Mouse (Mus musculus) midbrain, embryonic 11.5 days (tissue): ENCODE measurements around the gene Krt35. TPM values are rescaled to one million over a fixed set of nuclear protein-coding genes. Genes with fewer than 3 reads are reported as not detected.

ENCODE experiments used
- ATAC-seq: fragments of 200-750 bp; cut with Nextera tagmentation; 2 replicates; pipeline ENCODE4 v1.8.0; 2017; ENCODE audit warnings: moderate TSS enrichment, moderate library complexity; ENCODE audit not compliant: low FRiP score
- DNase-seq: peaks from one replicate; pipeline ENCODE4 v3.0.0; 2015; ENCODE audit warnings: low spot score; ENCODE audit errors: missing footprints
- H3K27ac ChIP-seq: fragments of 300-500 bp; sonication (generic); 2 replicates; pipeline ENCODE4 v1.5.1; 2014; ENCODE audit warnings: low read depth, low read length
- H3K27me3 ChIP-seq: fragments of 300-500 bp; sonication (generic); 2 replicates; pipeline ENCODE4 v1.6.1; 2014; ENCODE audit warnings: mild to moderate bottlenecking, low read length, moderate library complexity, mixed read lengths; ENCODE audit not compliant: control insufficient read depth, insufficient read depth
- H3K36me3 ChIP-seq: fragments of 300-500 bp; sonication (generic); 2 replicates; pipeline ENCODE4 v1.6.1; 2014; ENCODE audit warnings: mild to moderate bottlenecking, low read length, moderate library complexity, mixed read lengths; ENCODE audit not compliant: control insufficient read depth, insufficient read depth
- H3K4me1 ChIP-seq: fragments of 300-500 bp; sonication (generic); 2 replicates; pipeline ENCODE4 v1.6.1; 2014; ENCODE audit warnings: low read length; ENCODE audit not compliant: control insufficient read depth, insufficient read depth
- H3K4me2 ChIP-seq: fragments of 300-500 bp; sonication (generic); 2 replicates; pipeline ENCODE4 v1.6.1; 2014; ENCODE audit warnings: mild to moderate bottlenecking, moderate library complexity
- H3K4me3 ChIP-seq: fragments of 300-500 bp; sonication (generic); 2 replicates; pipeline ENCODE4 v1.5.1; 2014; ENCODE audit warnings: low read depth, low read length
- H3K9ac ChIP-seq: fragments of 300-500 bp; sonication (generic); 2 replicates; pipeline ENCODE4 v1.6.1; 2014; ENCODE audit warnings: low read length
- H3K9me3 ChIP-seq: fragments of 300-500 bp; sonication (generic); 2 replicates; pipeline ENCODE4 v1.6.1; 2016; ENCODE audit warnings: low read length; ENCODE audit not compliant: control insufficient read depth
- WGBS: fragments of 180-500 bp; shearing (Covaris S2); extraction: QIAGEN DNeasy Blood & Tissue Kit; methylation state at CpG from one replicate; pipeline ENCODE4 v1.1.7; 2014; 5-methylcytosine and 5-hydroxymethylcytosine counted together
- polyA plus RNA-seq: library from polyadenylated mRNA; unstranded; fragments of >200 nt; fragmentation: Nextera tagmentation; extraction: Ambion mirVana; gene quantifications from 2 replicates; pipeline ENCODE4 v1.2.1, GENCODE M21; 2014

Krt35 gene
- not detected in 2 replicates for polyA plus RNA-seq

DNA sequence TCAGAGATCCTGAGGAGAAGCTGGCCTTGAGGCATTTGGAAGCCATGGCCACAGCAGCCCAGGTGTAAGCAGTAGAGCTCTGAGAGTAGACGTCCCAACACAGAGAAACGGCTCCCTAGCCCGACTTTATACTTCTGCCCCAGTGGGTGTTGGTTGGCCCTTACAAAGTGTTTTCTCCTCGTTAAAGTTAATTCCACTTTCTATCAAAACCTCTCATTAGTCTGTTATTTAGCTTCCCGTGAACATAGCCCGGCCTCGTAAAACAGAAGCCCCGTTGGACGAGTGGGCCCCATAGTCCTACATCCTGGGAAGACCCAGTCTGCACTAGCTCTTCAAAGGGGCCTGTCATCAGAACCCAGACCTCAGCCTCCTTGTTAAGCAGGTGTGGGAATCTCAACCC, at the start of gene Krt35:
Krt35 (minus strand) TSS at position 101 of the 400 bp plus-strand sequence.
- DNase-seq, result no peak
- ATAC-seq, result no peak
- Histone ChIP-seq H3K27ac (no peak within 1 kb of the TSS), H3K27me3 (no peaks in the 10 kb centered on the region; the same call in 1 of the 2 replicates), H3K4me3 (no peak within 1 kb of the TSS), H3K9me3 (no peaks in the 10 kb centered on the region), H3K4me2 (no peak within 1 kb of the TSS), H3K4me1 (peaks cover 4% of the 10 kb centered on the region; the same call in 1 of the 2 replicates), H3K36me3 (no peaks in the 10 kb centered on the region), H3K9ac (no peak within 1 kb of the TSS)
- 92% methylated on average over 9 of the region's 9 CpGs for WGBS

DNA sequence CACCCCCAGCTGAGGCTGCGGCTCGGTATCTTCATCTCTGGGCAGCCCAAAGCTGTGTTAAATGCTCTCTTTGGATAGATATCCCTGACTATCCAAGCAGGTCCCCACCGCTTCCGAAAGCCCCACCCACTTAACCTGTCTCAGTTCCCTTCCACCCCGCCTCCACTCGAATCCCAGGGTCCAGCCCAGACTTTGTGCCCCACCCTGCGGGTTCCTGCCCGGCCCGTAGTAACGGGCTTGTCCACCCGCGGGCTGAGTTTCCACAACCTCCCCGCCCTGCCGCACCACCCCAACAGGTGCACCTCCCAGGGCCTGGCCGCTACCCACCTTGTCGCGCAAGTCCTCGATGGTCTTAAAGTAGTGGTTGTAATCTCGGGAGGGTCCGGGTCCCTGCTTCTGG, 49.1 kb upstream of the Krt35 start:
- Histone ChIP-seq H3K36me3 (no peaks in the 10 kb centered on the region), H3K4me2 (peak overlapping the region; percentile 49), H3K9ac (no peak overlapping the region), H3K27me3 (peaks cover 14% of the 10 kb centered on the region), H3K4me1 (peaks cover 4% of the 10 kb centered on the region), H3K4me3 (peak overlapping the region; percentile 17), H3K27ac (no peak overlapping the region), H3K9me3 (no peaks in the 10 kb centered on the region)
- no peak for ATAC-seq
- 1% methylated on average over 20 of the region's 20 CpGs for WGBS
- DNase-seq, result peak; percentile 89

DNA sequence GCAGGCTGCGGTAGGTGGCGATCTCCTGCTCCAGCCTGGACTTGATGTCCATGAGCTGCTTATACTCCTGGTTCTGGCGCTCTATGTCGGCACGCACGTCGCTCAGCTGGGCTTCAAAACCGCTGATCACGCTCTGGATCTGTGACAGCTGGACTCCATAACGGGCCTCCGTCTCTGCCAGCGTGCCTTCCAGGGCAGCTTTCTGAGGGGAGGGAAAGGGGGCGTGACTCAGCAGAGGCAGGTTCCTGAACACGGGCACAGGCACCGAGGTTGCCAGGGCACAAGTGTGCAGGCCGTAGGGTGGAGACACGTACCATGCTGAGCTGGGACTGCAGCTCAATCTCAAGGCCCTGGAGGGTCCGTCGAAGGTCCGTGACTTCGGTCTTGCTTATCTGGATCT, 44.9 kb upstream of the Krt35 start:
- DNase-seq, result no peak
- peaks cover 22% of the 10 kb centered on the region for H3K4me1 ChIP-seq
- no peak overlapping the region for H3K4me3 ChIP-seq
- H3K27ac ChIP-seq, result no peak overlapping the region
- H3K36me3 ChIP-seq, result no peaks in the 10 kb centered on the region
- no peak for ATAC-seq
- H3K9me3 ChIP-seq, result no peaks in the 10 kb centered on the region
- no peak overlapping the region for H3K9ac ChIP-seq
- H3K27me3 ChIP-seq, result peaks cover 11% of the 10 kb centered on the region
- WGBS, result 88% methylated on average over 21 of the region's 21 CpGs
- H3K4me2 ChIP-seq, result no peak overlapping the region

DNA sequence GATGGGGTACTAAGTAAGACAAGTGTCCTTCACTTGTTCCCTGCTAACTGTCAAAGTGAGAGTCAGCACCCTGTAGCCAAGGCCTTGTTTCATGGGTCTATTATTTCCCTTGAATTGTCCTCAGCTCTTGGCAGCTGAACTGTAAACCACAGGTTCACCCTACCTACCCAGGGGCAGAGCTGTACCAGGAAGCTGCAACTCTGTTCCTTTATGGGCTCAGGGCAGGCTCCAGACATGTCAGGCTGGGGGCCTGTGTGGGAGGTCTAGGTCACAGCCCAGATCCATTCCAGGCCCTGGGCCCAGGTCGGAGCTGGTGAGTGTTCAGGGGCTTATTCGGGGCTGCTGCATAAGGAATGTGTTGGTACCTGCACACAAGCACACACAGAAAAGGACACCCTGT, 43.4 kb upstream of the Krt35 start:
- Histone ChIP-seq H3K4me3 (no peak overlapping the region), H3K4me2 (no peak overlapping the region), H3K9me3 (no peaks in the 10 kb centered on the region), H3K27ac (no peak overlapping the region), H3K9ac (no peak overlapping the region), H3K36me3 (no peaks in the 10 kb centered on the region), H3K27me3 (no peaks in the 10 kb centered on the region; the same call in 1 of the 2 replicates), H3K4me1 (peaks cover 19% of the 10 kb centered on the region)
- ATAC-seq (no peak), DNase-seq (no peak)
- 73% methylated on average over 2 of the region's 2 CpGs for WGBS

DNA sequence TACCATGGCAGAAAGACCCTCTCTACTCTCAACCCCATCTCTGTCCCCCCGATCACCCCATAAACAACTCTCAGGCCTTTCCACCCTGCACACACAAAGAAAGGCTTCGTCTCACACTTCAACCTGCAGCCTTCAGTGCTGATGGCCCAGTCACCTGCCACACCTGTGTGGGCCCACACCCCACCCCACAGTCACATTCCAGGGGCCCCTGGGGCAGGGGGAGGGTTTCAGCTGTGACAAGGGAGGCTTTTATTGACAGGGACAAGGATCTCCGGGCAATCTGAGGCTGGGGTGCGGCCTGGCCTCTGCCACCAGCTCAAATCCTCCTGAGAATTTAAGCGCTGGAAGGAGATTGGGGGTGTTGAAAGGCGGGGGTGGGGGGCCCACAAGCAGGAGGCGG, 42.8 kb upstream of the Krt35 start:
- H3K27ac ChIP-seq, result no peak overlapping the region
- no peak overlapping the region for H3K4me2 ChIP-seq
- DNase-seq (no peak), ATAC-seq (no peak)
- H3K9me3 ChIP-seq, result no peaks in the 10 kb centered on the region
- peaks cover 19% of the 10 kb centered on the region for H3K4me1 ChIP-seq
- no peak overlapping the region for H3K9ac ChIP-seq
- H3K27me3 ChIP-seq, result no peaks in the 10 kb centered on the region
- 40% methylated on average over 7 of the region's 7 CpGs for WGBS
- H3K4me3 ChIP-seq, result no peak overlapping the region
- no peaks in the 10 kb centered on the region for H3K36me3 ChIP-seq

DNA sequence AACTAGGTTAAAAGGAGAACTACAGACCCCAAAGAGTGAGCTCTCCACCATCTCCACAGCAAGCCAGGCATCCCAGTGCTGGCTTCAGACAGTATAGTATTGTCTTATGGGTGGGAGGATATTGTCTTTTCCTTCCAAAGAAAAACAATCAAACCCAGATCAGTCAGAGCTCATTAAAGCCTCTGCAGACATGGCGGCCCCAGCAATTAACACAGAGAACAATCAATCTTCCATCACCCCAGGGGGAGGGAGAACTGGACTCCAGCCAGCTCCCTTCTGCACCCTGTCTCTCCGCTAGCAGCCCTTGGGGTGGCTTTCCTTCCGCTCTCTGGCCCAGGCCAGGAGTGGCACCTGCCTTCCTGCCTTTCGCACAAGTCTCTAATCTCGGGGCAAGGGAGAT, 41.7 kb upstream of the Krt35 start:
- H3K9ac ChIP-seq, result no peak overlapping the region
- H3K27ac ChIP-seq, result no peak overlapping the region
- no peak overlapping the region for H3K4me2 ChIP-seq
- peak; percentile 85 for DNase-seq
- ATAC-seq, result 0 out of 2 replicates have a peak, but pooled peaks have one; percentile 24
- no peaks in the 10 kb centered on the region for H3K36me3 ChIP-seq
- no peaks in the 10 kb centered on the region for H3K27me3 ChIP-seq
- no peaks in the 10 kb centered on the region for H3K9me3 ChIP-seq
- no peak overlapping the region for H3K4me3 ChIP-seq
- 61% methylated on average over 5 of the region's 5 CpGs for WGBS
- peaks cover 19% of the 10 kb centered on the region for H3K4me1 ChIP-seq

DNA sequence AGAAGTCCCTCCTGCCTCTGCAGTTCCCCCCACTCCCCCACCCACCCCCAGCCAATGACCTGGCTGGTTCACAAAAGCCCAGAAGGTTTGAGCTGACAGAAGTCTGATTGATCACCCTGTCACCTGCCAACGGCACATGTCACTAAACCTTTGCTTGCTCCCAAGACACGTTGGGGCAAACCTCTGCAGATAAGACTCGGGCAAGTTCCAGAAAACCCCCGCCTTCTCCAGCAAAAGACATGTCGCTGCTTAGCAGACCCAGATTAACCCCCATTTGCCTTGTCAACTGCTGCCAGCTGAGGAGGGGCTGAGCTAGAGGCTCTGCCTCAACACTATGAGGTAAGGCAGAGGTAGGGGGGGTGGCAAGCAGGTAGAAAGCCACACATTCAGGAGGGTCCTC, 40.5 kb upstream of the Krt35 start:
- ATAC-seq, result no peak
- DNase-seq, result peak; percentile 86
- Histone ChIP-seq H3K36me3 (no peaks in the 10 kb centered on the region), H3K27ac (no peak overlapping the region), H3K9ac (no peak overlapping the region), H3K27me3 (no peaks in the 10 kb centered on the region), H3K4me1 (peaks cover 19% of the 10 kb centered on the region), H3K9me3 (no peaks in the 10 kb centered on the region), H3K4me2 (no peak overlapping the region), H3K4me3 (no peak overlapping the region)
- 29% methylated on average over 5 of the region's 5 CpGs for WGBS

DNA sequence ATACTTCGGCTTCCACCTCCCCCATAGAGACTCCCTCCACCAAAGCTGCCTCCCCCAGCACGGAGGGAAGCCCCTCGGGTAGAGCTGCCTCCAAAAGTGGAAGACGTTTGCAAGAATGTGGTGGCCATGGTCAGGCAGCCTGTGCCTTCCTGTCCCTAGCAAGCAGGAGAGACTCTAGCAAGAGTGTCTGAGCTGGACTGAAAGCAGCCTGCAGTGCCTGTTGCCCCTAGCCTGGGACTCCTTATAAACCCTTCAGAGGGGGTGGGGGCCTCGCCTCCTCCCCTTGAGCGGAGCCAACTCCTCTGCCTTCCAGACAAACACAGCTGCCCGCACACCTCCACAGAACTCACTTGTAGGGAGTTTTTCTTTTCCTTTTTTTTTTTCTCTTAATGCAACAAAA, 39.7 kb upstream of the Krt35 start, which contains the start of gene Krt15:
Krt15 (minus strand) TSS at position 198 of the 400 bp plus-strand sequence.
- WGBS, result 66% methylated on average over 7 of the region's 7 CpGs
- ATAC-seq, result no peak
- Histone ChIP-seq H3K9ac (no peak within 1 kb of the TSS), H3K27ac (no peak within 1 kb of the TSS), H3K27me3 (no peaks in the 10 kb centered on the region), H3K4me2 (no peak within 1 kb of the TSS), H3K4me1 (peaks cover 19% of the 10 kb centered on the region), H3K36me3 (no peaks in the 10 kb centered on the region), H3K4me3 (no peak within 1 kb of the TSS), H3K9me3 (no peaks in the 10 kb centered on the region)
- DNase-seq, result no peak

DNA sequence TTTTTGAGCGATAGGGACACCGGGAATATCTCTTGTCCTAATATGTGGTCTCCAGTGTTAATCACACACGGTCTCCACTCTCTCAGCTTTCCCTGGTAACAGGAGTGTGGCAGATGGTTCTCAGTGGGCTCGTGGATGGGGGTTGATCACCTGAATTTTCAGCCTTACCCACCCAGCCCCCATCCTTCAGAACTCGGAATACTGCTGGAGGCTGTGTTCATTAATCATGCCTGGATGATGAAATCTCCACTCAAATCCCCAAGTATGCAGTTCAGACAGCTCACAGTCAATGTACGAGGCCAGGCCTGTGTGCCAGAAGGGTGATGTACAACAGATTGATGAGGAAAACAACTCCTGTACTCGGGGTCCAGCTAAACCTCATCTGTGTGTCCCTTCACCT, 28.9 kb upstream of the Krt35 start:
- 85% methylated on average over 7 of the region's 7 CpGs for WGBS

More for the DNA sequence above, 28.9 kb upstream of the Krt35 start:
- Histone ChIP-seq H3K4me3 (no peak overlapping the region), H3K9me3 (no peaks in the 10 kb centered on the region), H3K4me2 (no peak overlapping the region), H3K27ac (no peak overlapping the region), H3K36me3 (no peaks in the 10 kb centered on the region), H3K9ac (no peak overlapping the region), H3K4me1 (no peaks in the 10 kb centered on the region), H3K27me3 (no peaks in the 10 kb centered on the region)
- ATAC-seq, result no peak
- no peak for DNase-seq
